Mouse (Mus musculus) left cerebral cortex, adult 18-20 months (tissue): ENCODE data around the gene Cntnap2. TPM values are rescaled to one million over a fixed set of nuclear protein-coding genes. Genes with fewer than 3 reads are reported as not detected.
"Not testable (repeated sequence)": the region's sequence is repeated elsewhere in the genome, so short reads cannot be mapped to it uniquely, and the experiment has no call there.

Experiments used
- DNase-seq, 2 experiments: peaks; one replicate each; pipeline ENCODE4 v3.0.0; 2021 to 2022; ENCODE audit warnings: low spot score in 2 of 2, mixed read lengths in 1 of 2
- total RNA-seq, 2 experiments: library from RNA; stranded (reverse); gene quantifications; 2 replicates each; pipeline ENCODE4 v1.2.3; 2021

Cntnap2 gene
- total RNA-seq, 2 experiments from 2014 or later, result 109 TPM

DNA sequence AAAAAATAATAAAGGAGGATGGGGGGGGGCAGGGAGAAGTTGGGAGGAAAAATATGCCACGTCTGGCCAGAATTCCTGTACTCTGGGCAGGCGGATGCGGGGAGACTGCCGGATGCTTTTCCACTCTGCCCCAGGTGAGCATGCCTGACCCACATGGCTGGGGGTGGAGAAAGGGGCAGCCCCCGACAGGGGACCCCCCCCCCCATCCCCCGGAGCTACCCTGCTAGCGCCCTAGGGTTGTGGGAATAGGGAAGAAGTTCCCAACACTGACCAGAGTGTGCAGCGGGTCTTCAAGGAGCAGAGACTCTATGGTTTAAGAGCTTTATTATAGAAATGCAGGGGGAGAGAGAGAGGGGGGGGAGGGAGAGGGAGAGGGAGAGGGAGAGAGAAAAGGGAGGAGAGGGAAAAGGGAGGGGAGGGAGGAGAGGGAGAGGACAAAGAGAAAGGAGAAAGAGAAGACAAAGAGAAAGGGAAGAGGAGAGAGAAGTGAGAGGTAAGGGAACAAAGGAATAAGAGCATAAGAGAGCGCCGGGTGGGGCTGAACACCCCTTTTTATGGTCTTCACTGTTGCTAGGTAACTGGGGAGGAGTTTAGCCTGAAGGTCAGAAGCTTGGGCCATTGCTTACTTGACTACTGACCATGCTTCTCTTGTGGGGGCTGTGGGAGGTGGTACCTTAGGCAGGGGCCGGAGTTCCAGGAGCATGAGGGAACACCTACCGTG lies 2227.2 kb downstream of the Cntnap2 start:
- not testable (repeated sequence) for DNase-seq

GRCm38 (mm10) chr6:47287722-47288121 lies 2228.6 kb downstream of the Cntnap2 start:
- no peak for DNase-seq

- DNase-seq, result no peak
Measured at GRCm38 (mm10) chr6:47291973-47292372, 2232.8 kb downstream of the Cntnap2 start.

DNA sequence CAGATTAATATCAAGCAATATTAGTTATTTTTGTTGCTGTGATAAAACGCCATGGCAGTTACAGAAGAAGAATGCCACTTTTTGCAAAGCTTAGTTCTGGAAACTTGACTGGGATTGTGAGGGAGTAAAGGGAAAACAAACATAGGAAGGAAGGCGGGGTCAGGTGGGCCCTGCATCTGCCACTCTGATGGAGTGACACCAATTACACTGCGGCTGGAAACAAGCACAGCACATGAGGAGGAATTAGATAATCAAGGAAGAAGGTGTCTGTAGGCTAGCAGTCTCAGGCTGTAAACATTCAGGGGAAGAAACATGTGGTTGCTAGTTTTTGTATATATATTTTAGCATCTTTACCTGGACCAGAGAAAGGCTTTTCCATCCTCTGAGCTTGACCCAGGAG lies 2233.3 kb downstream of the Cntnap2 start:
- no peak for DNase-seq

DNA sequence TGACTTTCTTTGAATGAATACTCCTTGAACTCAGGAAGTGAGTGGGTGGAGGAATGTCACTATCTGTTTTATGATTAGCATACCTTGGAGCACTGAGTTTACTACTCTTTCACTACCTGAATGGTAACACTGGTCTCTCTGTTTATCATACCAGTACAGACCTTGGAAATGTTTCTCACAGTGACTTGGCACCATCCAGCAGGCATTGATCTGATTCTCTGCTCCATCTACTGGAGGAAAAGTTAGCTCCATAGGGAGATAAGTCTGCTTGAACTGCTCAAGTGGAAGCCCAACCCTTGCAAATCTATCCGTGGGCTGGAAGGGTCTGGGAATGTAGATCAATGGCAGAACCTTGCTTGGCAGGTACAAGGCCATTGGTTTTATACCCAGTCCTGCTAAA lies 2235.3 kb downstream of the Cntnap2 start:
- no peak for DNase-seq

GRCm38 (mm10) chr6:47304848-47305490 lies 2245.8 kb downstream of the Cntnap2 start:
- no peak for DNase-seq

DNA sequence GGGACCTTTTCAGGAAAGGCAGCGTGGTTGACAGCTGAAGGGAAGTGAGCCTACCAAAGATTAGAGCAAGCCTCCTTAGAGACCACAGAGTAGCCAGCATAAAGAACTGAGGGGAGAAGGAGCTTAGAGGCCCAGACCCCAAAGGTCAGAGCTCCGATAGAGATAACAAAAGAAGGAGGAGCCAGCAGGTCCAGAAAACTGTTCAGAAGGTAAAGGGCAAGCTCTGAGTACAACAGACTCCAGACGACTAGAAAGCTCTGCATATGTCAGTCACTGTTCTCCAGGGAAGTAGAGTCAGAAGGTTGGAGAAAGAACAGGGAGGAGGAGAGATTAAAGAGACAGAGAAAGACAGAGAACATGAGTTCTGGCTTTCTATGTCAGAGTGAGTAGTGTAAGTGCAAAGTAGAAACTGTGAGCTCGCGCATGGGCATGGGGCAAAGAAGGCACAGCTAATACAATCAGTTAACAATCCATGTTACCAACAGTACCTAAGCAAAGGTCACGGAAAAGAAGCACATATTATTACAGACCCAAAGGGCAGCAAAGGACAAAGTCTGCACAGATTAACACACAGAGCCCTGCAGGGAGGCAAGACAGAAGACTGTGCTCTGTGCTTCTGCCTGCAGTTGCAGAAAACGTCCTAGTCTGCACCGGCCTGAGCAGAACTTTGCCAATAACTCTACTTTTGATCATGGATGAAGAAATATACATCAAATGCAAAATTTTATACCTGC lies 2247.1 kb downstream of the Cntnap2 start:
- DNase-seq, result no peak

GRCm38 (mm10) chr6:47306954-47307353 lies 2247.8 kb downstream of the Cntnap2 start:
- no peak for DNase-seq

DNA sequence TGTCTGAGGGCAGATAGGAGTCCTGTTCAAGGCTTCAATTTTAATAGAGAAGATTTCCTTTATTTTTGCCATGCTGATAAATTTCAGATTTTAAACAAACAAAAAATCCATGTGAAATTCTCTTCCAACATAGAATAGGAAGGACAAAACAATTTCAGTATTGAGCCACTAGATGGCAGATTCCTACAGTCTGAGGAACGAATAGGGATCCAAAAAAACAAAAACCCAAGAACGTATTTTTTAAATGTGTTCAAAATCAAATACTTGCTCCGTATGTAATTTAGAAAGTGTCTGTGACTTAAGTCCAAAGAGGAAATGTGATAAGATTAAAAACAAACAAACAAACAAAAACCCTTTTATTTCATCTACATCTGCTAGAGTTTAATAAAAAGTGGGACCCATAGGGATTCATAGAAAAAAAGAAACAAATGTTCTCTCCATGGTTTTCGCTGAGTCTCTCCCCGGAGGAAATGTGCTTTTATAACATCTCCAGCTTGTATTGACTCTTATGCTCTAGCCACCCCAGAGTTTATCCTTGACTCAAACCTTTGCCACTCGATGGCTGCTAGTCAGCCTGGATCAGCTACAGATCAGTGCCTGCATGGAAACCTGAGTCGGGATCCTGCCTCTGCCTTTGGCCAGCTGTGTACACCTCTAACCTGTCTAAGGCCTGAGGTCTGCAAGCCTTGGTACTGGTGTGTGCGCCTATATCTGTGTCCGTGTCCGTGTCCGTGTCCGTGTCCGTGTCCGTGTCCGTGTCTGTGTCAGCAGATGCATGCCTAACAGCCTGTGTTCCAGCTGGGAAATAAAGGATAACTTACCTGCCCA lies 2255.6 kb downstream of the Cntnap2 start:
- no peak for DNase-seq

GRCm38 (mm10) chr6:47315454-47315853 lies 2256.3 kb downstream of the Cntnap2 start:
- no peak for DNase-seq

GRCm38 (mm10) chr6:47317253-47317652 lies 2258.1 kb downstream of the Cntnap2 start:
- DNase-seq, result no peak

GRCm38 (mm10) chr6:47318705-47319104 lies 2259.5 kb downstream of the Cntnap2 start:
- DNase-seq, result peak; percentile 45 to 52

GRCm38 (mm10) chr6:47319309-47319983 lies 2260.3 kb downstream of the Cntnap2 start:
- no peak for DNase-seq

DNA sequence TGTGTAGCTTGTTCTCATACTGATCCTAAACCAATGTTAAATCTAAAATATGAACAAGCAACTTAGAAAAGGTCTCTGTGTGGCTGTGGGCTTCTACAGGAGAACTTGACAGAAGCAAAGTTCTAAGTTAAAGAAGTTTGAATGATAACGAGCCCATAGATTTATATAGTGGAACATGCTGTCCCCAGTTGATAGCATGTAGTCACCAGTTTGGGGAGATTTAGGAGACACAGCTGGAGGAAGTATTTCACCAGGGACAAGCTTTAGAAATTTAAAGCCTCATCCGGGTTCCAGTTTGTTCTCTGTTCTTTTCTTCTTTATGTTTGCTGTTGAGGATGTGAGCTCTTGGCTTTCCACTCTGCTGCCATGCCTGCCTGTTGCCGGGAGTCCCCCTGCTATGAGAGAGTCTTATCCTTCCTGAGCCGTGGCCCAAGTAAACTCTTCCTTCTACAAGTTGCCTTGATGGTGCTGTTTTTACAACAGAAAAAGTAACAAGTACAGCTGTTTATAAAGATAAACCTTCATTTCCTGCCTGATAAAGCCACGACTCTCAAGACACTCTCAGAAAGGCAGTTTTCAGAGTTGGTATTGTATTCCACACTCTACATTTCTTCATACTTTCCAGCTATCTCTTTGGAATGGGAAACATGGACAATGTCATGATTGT lies 2264.1 kb downstream of the Cntnap2 start:
- DNase-seq, result no peak

DNA sequence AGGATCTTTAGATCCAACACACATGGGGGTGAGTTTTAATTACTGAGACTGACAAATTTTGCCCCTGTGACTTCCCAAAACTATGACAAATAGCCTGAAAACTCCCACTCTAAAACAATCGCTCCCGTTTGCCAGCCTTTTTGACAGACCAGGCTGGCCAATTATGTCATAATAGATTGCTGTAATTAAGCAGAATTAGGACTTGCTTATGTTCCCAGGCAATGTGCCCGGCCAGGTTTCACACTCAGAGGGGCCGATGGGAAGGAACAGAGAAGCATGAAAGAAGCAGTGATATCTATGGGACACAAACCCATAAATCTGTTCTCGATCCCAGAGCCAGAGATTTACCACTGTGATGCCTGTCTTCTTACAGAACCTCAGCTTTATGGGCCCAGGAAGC lies 2264.7 kb downstream of the Cntnap2 start:
- no peak for DNase-seq

DNA sequence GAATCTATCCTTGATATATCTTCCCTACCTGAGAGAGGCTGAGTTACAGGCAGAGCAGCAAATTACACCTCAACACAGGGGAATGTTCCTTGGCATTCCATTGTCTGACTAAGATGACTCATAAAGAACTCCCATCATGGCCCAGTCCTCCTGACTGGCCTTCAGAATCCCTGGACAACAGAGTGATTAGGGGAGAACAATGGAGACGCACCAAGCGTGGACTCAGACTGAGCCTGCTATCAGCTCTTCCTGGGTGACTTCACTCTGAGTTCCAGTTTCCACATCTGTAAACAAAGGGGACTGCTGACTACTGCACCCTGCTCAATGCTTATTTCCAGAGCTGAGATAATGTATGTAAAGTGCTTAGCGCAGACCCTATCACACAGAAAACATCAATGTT lies 2269.1 kb downstream of the Cntnap2 start:
- no peak for DNase-seq

- DNase-seq, result no peak
Measured at GRCm38 (mm10) chr6:47329212-47329611, 2270.1 kb downstream of the Cntnap2 start.

- peak in 1 of 2 experiments; percentile 5 for DNase-seq
Measured at GRCm38 (mm10) chr6:47333016-47333415, 2273.9 kb downstream of the Cntnap2 start.

DNA sequence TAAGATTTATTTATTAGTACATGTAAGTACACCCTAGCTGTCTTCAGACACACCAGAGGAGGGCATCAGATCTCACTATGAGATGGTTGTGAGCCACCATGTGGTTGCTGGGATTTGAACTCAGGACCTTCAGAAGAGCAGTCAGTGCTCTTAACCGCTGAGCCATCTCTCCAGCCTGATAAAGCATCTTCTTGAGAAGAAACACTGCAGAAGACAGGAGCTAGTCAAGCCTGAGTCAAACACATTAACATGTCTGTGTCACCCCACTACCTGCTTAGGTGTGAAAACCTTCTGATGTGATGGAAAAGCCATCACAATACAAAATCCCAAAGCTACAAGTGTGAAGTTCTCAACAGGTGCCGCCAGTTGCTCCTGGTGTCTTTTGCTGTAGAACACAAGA lies 2275.2 kb downstream of the Cntnap2 start:
- DNase-seq, result no peak

DNA sequence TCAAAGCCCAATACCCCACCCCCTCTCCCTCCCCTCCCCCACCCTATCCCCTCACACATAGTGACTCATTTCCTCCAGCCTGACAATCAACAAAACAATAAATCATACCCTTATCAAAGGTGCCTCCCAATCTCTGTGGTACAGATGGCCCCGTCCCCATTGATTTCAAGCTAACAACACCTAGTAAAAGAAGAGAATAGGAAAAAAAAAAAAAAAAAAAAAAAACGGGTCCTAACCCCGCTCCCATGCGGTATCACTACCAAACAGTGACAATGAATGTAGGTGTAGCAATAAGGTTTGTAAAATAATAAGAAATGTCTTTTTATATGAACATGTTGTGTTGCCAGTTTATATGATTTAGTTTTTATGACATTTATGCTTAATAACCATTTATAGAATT lies 2278.1 kb downstream of the Cntnap2 start:
- no peak for DNase-seq
